Mouse (Mus musculus): ENCODE measurements around the gene Myh7b.

- TF ChIP-seq USF1 (IDR thresholded peaks at IDR 0.05; ENCODE audit: low read depth, low read length) (no peak), USF2 (conservative IDR thresholded peaks at IDR 0.05; ENCODE audit: low read depth, low read length) (no peak), CTCF (conservative IDR thresholded peaks at IDR 0.05 in 1 of 2, IDR thresholded peaks at IDR 0.05 in 1 of 2; ENCODE audit: low read depth in 2 of 2, low read length in 2 of 2) (no peak), POLR2A (IDR thresholded peaks at IDR 0.05; ENCODE audit: low read depth, low read length) (no peak), HCFC1 (IDR thresholded peaks at IDR 0.05; ENCODE audit: low read depth, low read length) (no peak), TCF12 (IDR thresholded peaks at IDR 0.05; ENCODE audit: low read depth, low read length) (no peak), EP300 (IDR thresholded peaks at IDR 0.05; ENCODE audit: low read length) (no peak)
Observed at GRCm38 (mm10) chr2:155622606-155623005, 11.6 kb downstream of the Myh7b start.

Data from CH12.LX (cell line).